Mouse (Mus musculus) limb, embryonic 10.5 days (tissue): ENCODE measurements around the gene Galntl5. TPM values are rescaled to one million over a fixed set of nuclear protein-coding genes. Genes with fewer than 3 reads are reported as not detected.
"Not testable (repeated sequence)": the region's sequence is repeated elsewhere in the genome, so short reads cannot be mapped to it uniquely, and the experiment has no call there.

Experiments
- DNase-seq: peaks from one replicate; pipeline ENCODE4 v3.0.0-alpha.2; 2017; ENCODE audit warnings: low spot score
- H3K27ac ChIP-seq: fragments of 300-500 bp; sonication (generic); 2 replicates; pipeline ENCODE4 v1.5.1; 2016; ENCODE audit warnings: mild to moderate bottlenecking
- H3K27me3 ChIP-seq: fragments of 300-500 bp; sonication (generic); 2 replicates; pipeline ENCODE4 v1.6.1; 2016; ENCODE audit warnings: low read depth, mild to moderate bottlenecking; ENCODE audit not compliant: poor library complexity, severe bottlenecking
- H3K36me3 ChIP-seq: fragments of 300-500 bp; sonication (generic); 2 replicates; pipeline ENCODE4 v1.6.1; 2016; ENCODE audit warnings: mild to moderate bottlenecking, moderate library complexity
- H3K4me1 ChIP-seq: fragments of 300-500 bp; sonication (generic); 2 replicates; pipeline ENCODE4 v1.6.1; 2016
- H3K4me3 ChIP-seq: fragments of 300-500 bp; sonication (generic); 2 replicates; pipeline ENCODE4 v1.5.1; 2016; ENCODE audit warnings: mild to moderate bottlenecking, moderate library complexity
- H3K9me3 ChIP-seq: fragments of 300-500 bp; sonication (generic); replicated peaks from 2 replicates; pipeline ENCODE4 v1.6.1; 2016; ENCODE audit warnings: mild to moderate bottlenecking
- WGBS: fragments of 180-500 bp; shearing (Covaris S2); methylation state at CpG from one replicate; pipeline ENCODE4 v1.1.7; 2016; 5-methylcytosine and 5-hydroxymethylcytosine counted together
- polyA plus RNA-seq: library from polyadenylated mRNA; unstranded; fragments of >200 nt; fragmentation: Nextera tagmentation; extraction: Ambion mirVana; gene quantifications from 2 replicates; pipeline ENCODE4 v1.2.1, GENCODE M21; 2016

Gene Galntl5
- polyA plus RNA-seq, 1 experiment from 2014 or later, result not detected

- Histone ChIP-seq H3K36me3 (0 out of 2 replicates have a peak, but pooled peaks cover 3% of the 10 kb centered on the region), H3K4me1 (peaks cover 9% of the 10 kb centered on the region), H3K9me3 (no peaks in the 10 kb centered on the region), H3K4me3 (peak within 1 kb of the TSS; percentile 81), H3K27me3 (no peaks in the 10 kb centered on the region), H3K27ac (peak within 1 kb of the TSS; percentile 95)
- WGBS, result 92% methylated on average over 3 of the region's 3 CpGs
- DNase-seq, result no peak
Observed at GRCm38 (mm10) chr5:25221604-25222003, 40.3 kb downstream of the Galntl5 start, which contains the start of gene Galnt11. Galnt11 (plus strand) TSS chr5:25221904.

- peak; percentile 94 for DNase-seq
- Histone ChIP-seq H3K27me3 (no peaks in the 10 kb centered on the region), H3K4me1 (peaks cover 9% of the 10 kb centered on the region), H3K4me3 (peak within 1 kb of the TSS; percentile 81), H3K27ac (peak within 1 kb of the TSS; percentile 95), H3K36me3 (0 out of 2 replicates have a peak, but pooled peaks cover 3% of the 10 kb centered on the region), H3K9me3 (no peaks in the 10 kb centered on the region)
- WGBS, result 7% methylated on average over 72 of the region's 72 CpGs
Observed at GRCm38 (mm10) chr5:25222752-25223702, 41.8 kb downstream of the Galntl5 start, which contains the start of gene E130116L18Rik. E130116L18Rik (minus strand) TSS chr5:25223153.

- H3K9me3 ChIP-seq, H3K27me3 ChIP-seq, H3K27ac ChIP-seq, H3K4me3 ChIP-seq, H3K4me1 ChIP-seq, DNase-seq: not testable (repeated sequence)
- H3K36me3 ChIP-seq, result peaks cover 11% of the 10 kb centered on the region
- WGBS, result 88% methylated on average over 1 of the region's 1 CpGs
Observed at GRCm38 (mm10) chr5:25224377-25224776, 43.1 kb downstream of the Galntl5 start.

- Histone ChIP-seq H3K9me3 (no peaks in the 10 kb centered on the region), H3K27me3 (no peaks in the 10 kb centered on the region), H3K4me3 (no peak overlapping the region), H3K4me1 (no peaks in the 10 kb centered on the region), H3K36me3 (peaks cover 14% of the 10 kb centered on the region), H3K27ac (no peak overlapping the region)
- DNase-seq, result no peak
- WGBS, result 93% methylated on average over 6 of the region's 6 CpGs
Observed at GRCm38 (mm10) chr5:25243101-25243500, 61.8 kb downstream of the Galntl5 start.

- H3K4me3 ChIP-seq, result no peak overlapping the region
- H3K4me1 ChIP-seq, result no peaks in the 10 kb centered on the region
- WGBS, result 89% methylated on average over 10 of the region's 10 CpGs
- H3K9me3 ChIP-seq, result no peaks in the 10 kb centered on the region
- H3K27me3 ChIP-seq, result no peaks in the 10 kb centered on the region
- no peak for DNase-seq
- peaks cover 27% of the 10 kb centered on the region for H3K36me3 ChIP-seq
- H3K27ac ChIP-seq, result no peak overlapping the region
Observed at GRCm38 (mm10) chr5:25245806-25246472, 64.7 kb downstream of the Galntl5 start.

GRCm38 (mm10) chr5:25246473-25246865 lies 65.2 kb downstream of the Galntl5 start:
- DNase-seq, result no peak
- Histone ChIP-seq H3K9me3 (no peaks in the 10 kb centered on the region), H3K36me3 (peaks cover 32% of the 10 kb centered on the region), H3K4me3 (no peak overlapping the region), H3K27ac (no peak overlapping the region), H3K27me3 (no peaks in the 10 kb centered on the region), H3K4me1 (no peaks in the 10 kb centered on the region)
- WGBS, result 73% methylated on average over 1 of the region's 1 CpGs

GRCm38 (mm10) chr5:25247036-25247435 lies 65.8 kb downstream of the Galntl5 start:
- Histone ChIP-seq H3K4me1 (no peaks in the 10 kb centered on the region), H3K27me3 (no peaks in the 10 kb centered on the region), H3K36me3 (peaks cover 38% of the 10 kb centered on the region), H3K4me3 (no peak overlapping the region), H3K9me3 (no peaks in the 10 kb centered on the region), H3K27ac (no peak overlapping the region)
- 86% methylated on average over 3 of the region's 3 CpGs for WGBS
- no peak for DNase-seq

GRCm38 (mm10) chr5:25252423-25252822 lies 71.2 kb downstream of the Galntl5 start:
- H3K9me3 ChIP-seq, result no peaks in the 10 kb centered on the region
- no peak overlapping the region for H3K27ac ChIP-seq
- H3K4me3 ChIP-seq, result no peak overlapping the region
- no peak for DNase-seq
- H3K27me3 ChIP-seq, result no peaks in the 10 kb centered on the region
- peaks cover 77% of the 10 kb centered on the region for H3K36me3 ChIP-seq
- WGBS, result 83% methylated on average over 2 of the region's 2 CpGs
- no peaks in the 10 kb centered on the region for H3K4me1 ChIP-seq

GRCm38 (mm10) chr5:25252825-25253544 lies 71.7 kb downstream of the Galntl5 start:
- no peak for DNase-seq
- Histone ChIP-seq H3K9me3 (no peaks in the 10 kb centered on the region), H3K4me1 (no peaks in the 10 kb centered on the region), H3K27ac (no peak overlapping the region), H3K27me3 (no peaks in the 10 kb centered on the region), H3K36me3 (peaks cover 82% of the 10 kb centered on the region), H3K4me3 (no peak overlapping the region)
- WGBS, result 96% methylated on average over 8 of the region's 8 CpGs

- Histone ChIP-seq H3K36me3 (peaks cover 90% of the 10 kb centered on the region), H3K27ac (no peak overlapping the region), H3K4me1 (no peaks in the 10 kb centered on the region), H3K9me3 (no peaks in the 10 kb centered on the region), H3K4me3 (no peak overlapping the region), H3K27me3 (no peaks in the 10 kb centered on the region)
- DNase-seq, result no peak
- WGBS, result 94% methylated on average over 4 of the region's 4 CpGs
Observed at GRCm38 (mm10) chr5:25254491-25254890, 73.2 kb downstream of the Galntl5 start.

- H3K36me3 ChIP-seq, result peaks cover 84% of the 10 kb centered on the region
- H3K27ac ChIP-seq, result no peak overlapping the region
- H3K4me1 ChIP-seq, result no peaks in the 10 kb centered on the region
- no peaks in the 10 kb centered on the region for H3K27me3 ChIP-seq
- no peaks in the 10 kb centered on the region for H3K9me3 ChIP-seq
- DNase-seq, result no peak
- WGBS, result 85% methylated on average over 2 of the region's 2 CpGs
- no peak overlapping the region for H3K4me3 ChIP-seq
Observed at GRCm38 (mm10) chr5:25256686-25257085, 75.4 kb downstream of the Galntl5 start.

GRCm38 (mm10) chr5:25261452-25261851 lies 80.2 kb downstream of the Galntl5 start:
- WGBS, result 84% methylated on average over 6 of the region's 6 CpGs
- no peak overlapping the region for H3K4me3 ChIP-seq
- H3K4me1 ChIP-seq, result no peaks in the 10 kb centered on the region
- no peaks in the 10 kb centered on the region for H3K27me3 ChIP-seq
- H3K9me3 ChIP-seq, result no peaks in the 10 kb centered on the region
- H3K27ac ChIP-seq, result no peak overlapping the region
- no peak for DNase-seq
- H3K36me3 ChIP-seq, result peaks cover 84% of the 10 kb centered on the region
